Mouse (Mus musculus) neural tube, embryonic 14.5 days (tissue): ENCODE measurements around the gene Mamstr. TPM values are rescaled to one million over a fixed set of nuclear protein-coding genes. Genes with fewer than 3 reads are reported as not detected.

Experiments used
- ATAC-seq: fragments of 200-750 bp; cut with Nextera tagmentation; 2 replicates; pipeline ENCODE4 v1.8.0; 2017; ENCODE audit warnings: low read depth, mild to moderate bottlenecking, moderate TSS enrichment, moderate library complexity
- H3K27ac ChIP-seq: fragments of 300-500 bp; sonication (generic); 2 replicates; pipeline ENCODE4 v1.5.1; 2014; ENCODE audit warnings: low read depth, mild to moderate bottlenecking, control low read depth, low read length, moderate library complexity, mixed read lengths
- H3K27me3 ChIP-seq: fragments of 300-500 bp; sonication (generic); 2 replicates; pipeline ENCODE4 v1.6.1; 2014; ENCODE audit warnings: low read length; ENCODE audit not compliant: control insufficient read depth, insufficient read depth
- H3K36me3 ChIP-seq: fragments of 300-500 bp; sonication (generic); 2 replicates; pipeline ENCODE4 v1.6.1; 2014; ENCODE audit warnings: low read length, mixed read lengths; ENCODE audit not compliant: control insufficient read depth, insufficient read depth
- H3K4me1 ChIP-seq: fragments of 300-500 bp; sonication (generic); 2 replicates; pipeline ENCODE4 v1.6.1; 2014; ENCODE audit warnings: low read length; ENCODE audit not compliant: control insufficient read depth, insufficient read depth
- H3K4me2 ChIP-seq: fragments of 300-500 bp; sonication (generic); 2 replicates; pipeline ENCODE4 v1.6.1; 2014; ENCODE audit warnings: mild to moderate bottlenecking, low read depth, low read length, control low read depth
- H3K4me3 ChIP-seq: fragments of 300-500 bp; sonication (generic); 2 replicates; pipeline ENCODE4 v1.5.1; 2014; ENCODE audit warnings: low read depth, low read length, control low read depth, mixed read lengths
- H3K9ac ChIP-seq: fragments of 300-500 bp; sonication (generic); replicated peaks from 2 replicates; pipeline ENCODE4 v1.6.1; 2014; ENCODE audit warnings: low read depth, mild to moderate bottlenecking, control low read depth, low read length, mixed read lengths
- H3K9me3 ChIP-seq: fragments of 300-500 bp; sonication (generic); 2 replicates; pipeline ENCODE4 v1.6.1; 2016; ENCODE audit warnings: low read length; ENCODE audit not compliant: control insufficient read depth
- WGBS: fragments of 180-500 bp; shearing (Covaris S2); extraction: QIAGEN DNeasy Blood & Tissue Kit; methylation state at CpG from one replicate; pipeline ENCODE4 v1.1.7; 2014; 5-methylcytosine and 5-hydroxymethylcytosine counted together
- polyA plus RNA-seq: library from polyadenylated mRNA; unstranded; fragments of >200 nt; fragmentation: Nextera tagmentation; extraction: Ambion mirVana; gene quantifications from 2 replicates; pipeline ENCODE4 v1.2.1, GENCODE M21; 2014

Gene Mamstr
- polyA plus RNA-seq, 1 experiment from 2014 or later: 2.6 TPM

DNA sequence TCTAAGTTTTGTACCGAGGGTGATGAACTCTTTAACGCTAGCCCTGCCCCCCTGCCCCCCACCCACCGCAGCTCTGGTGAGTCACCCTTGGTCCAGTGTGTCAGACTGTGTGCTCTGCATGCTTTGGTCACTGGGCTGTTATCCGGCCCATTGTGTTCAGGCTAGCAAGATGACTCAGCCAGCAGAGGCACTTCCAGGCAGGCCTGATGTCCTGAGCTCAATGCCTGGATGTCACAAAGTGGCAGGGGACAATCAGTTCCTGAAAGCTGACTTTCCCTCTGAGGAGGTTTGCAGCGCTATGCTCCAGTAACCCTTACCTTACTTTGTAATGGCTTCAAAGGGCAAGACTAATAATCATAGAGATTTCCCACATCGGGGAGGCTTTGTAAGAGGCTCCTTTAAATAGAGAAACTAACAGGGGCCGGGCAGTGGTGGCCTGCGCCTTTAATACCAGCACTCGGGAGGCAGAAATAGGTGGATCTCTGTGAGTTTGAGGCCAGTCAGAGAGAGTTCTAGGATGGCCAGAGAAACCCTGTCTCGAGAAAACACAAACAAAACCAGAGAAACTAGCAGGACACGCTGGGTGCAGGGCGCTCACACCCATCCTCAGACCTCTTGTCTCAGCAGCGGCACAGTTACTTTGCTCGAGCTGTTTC lies 40.3 kb downstream of the Mamstr start:
- no peaks in the 10 kb centered on the region for H3K36me3 ChIP-seq
- no peak for ATAC-seq
- WGBS: 77% methylated on average over 14 of the region's 14 CpGs

DNA sequence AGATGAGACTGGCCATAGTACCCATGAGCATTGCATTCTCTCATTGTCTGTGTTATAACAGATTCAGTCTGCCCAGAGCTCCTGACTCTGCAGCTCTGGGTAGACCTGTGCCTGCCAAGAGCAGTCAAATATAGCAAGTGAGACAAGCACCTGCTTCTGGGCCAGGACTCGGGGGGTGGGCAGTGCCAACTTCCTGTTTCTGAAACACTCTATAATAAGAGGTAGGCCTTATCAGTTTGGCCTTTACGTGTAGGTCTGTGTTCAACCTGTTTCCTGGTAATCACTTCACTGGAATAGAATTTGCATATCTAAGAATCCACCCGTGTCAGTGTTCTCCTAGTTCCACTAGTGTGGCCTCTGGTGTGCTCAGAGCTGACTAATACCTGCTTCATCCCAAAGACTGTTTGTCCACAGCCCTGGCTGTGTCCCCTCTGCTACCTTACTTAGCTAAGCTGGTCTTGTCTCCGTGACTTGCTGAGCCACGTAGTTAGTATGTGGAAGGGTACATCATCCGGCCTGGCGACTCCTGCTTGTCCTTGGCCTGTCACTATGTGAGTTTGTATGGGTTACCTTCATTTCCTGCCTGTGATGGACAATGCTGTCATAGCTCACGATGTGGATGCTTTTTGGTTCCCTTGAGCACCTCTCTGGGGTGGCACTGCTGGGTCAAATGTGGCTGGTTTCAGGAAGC lies 41.4 kb downstream of the Mamstr start:
- Histone ChIP-seq H3K4me3 (no peak overlapping the region), H3K4me2 (no peak overlapping the region), H3K36me3 (no peaks in the 10 kb centered on the region), H3K27ac (no peak overlapping the region), H3K4me1 (no peaks in the 10 kb centered on the region; the same call in 1 of the 2 replicates), H3K27me3 (no peaks in the 10 kb centered on the region), H3K9me3 (no peaks in the 10 kb centered on the region), H3K9ac (no peak overlapping the region)
- 88% methylated on average over 8 of the region's 8 CpGs for WGBS
- no peak for ATAC-seq

More for the DNA sequence above, 40.3 kb downstream of the Mamstr start:
- no peak overlapping the region for H3K27ac ChIP-seq
- H3K4me2 ChIP-seq: no peak overlapping the region
- no peaks in the 10 kb centered on the region; the same call in 1 of the 2 replicates for H3K4me1 ChIP-seq
- H3K9me3 ChIP-seq: no peaks in the 10 kb centered on the region
- no peaks in the 10 kb centered on the region for H3K27me3 ChIP-seq
- no peak overlapping the region for H3K4me3 ChIP-seq
- H3K9ac ChIP-seq: no peak overlapping the region

DNA sequence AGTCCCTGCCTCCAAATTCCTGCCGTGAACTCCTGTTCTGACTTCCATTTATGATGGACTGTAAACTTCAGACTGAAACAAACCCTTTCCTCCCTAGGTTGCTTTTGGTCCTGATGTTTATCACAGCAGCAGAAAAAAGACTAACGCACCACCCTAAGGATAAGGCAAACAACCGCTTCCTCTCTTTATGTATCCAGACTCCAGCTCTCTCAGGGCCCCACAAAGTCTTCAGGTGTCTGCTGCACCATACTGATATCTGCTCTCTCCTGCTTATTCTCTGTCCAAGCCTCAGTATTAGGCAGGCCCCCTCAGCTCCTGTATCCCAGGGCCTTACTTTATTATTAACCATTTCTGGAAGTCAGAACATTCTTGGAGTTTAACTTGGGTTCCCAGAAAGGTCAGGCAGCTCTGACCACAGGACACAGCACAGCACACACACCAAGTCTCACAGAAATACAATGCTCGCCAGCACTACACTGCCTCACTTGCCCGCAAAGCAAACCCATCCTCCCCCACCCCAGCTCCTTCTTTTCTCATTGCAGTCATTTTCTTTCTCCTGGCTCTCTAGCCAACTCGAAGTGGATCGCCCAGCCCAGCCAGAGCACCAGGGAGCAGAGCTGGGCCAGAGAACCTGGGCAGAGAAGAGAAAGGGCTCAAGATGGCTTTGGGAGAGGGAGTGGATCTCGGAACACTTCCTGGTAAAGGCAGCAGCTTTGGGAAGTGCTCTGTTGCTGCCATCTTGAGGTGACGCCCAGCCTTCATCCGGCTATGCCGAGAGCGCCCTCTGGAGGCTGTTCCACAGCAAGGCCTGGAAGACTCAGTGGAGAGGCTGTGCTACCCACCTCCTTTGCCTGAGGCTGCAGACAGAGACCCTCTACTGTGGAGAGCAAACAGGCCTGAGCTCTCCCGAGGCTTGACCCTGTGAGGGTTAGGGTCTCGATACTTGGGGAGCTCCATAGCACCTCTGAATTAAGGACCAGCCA lies 42.7 kb downstream of the Mamstr start:
- WGBS: 30% methylated on average over 14 of the region's 14 CpGs
- Histone ChIP-seq H3K9ac (no peak overlapping the region), H3K9me3 (no peaks in the 10 kb centered on the region), H3K4me3 (no peak overlapping the region), H3K27ac (no peak overlapping the region), H3K4me2 (peak overlapping the region; percentile 23), H3K36me3 (no peaks in the 10 kb centered on the region), H3K27me3 (no peaks in the 10 kb centered on the region), H3K4me1 (no peaks in the 10 kb centered on the region; the same call in 1 of the 2 replicates)
- peak; percentile 64; the same call in 1 of the 2 replicates for ATAC-seq

DNA sequence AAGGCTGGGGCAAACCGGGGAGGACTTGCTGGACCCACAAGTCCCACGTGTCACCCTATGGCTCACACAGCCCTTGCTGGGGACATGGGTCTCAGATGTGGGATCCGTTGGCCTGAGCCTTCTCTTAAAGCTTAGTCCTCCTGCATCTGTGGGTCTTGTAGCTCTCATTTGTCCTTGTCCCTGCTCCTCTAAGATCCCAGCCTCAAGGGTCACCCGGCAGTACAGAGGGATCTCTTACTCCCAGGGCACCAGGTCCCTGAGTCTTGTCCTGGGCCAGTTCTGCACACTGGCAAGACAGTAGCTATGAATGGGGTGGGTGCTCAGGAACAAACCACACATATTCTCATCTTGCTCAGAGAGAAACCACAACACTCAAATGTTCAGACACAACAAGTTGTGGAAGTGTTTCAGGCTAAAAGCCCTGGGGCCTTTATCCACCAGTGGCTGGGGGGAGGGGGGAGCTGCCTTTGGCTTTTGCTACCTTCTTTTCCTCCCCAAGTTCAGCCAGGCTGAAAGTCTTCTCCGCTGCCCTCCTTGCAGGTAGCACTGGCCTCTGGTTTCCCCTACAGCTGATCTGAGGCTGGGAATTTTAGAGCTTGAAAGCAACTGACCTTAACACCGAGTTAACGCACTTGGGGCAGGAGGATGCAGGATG lies 43.7 kb downstream of the Mamstr start, which contains the start of gene Ntn5:
Ntn5 (plus strand) TSS at position 627 of the 655 bp plus-strand sequence.
- no peak for ATAC-seq
- Histone ChIP-seq H3K27ac (no peak within 1 kb of the TSS), H3K9ac (no peak within 1 kb of the TSS), H3K4me2 (no peak within 1 kb of the TSS), H3K4me1 (no peaks in the 10 kb centered on the region; the same call in 1 of the 2 replicates), H3K4me3 (no peak within 1 kb of the TSS), H3K9me3 (no peaks in the 10 kb centered on the region), H3K36me3 (no peaks in the 10 kb centered on the region), H3K27me3 (no peaks in the 10 kb centered on the region)
- 83% methylated on average over 7 of the region's 7 CpGs for WGBS

DNA sequence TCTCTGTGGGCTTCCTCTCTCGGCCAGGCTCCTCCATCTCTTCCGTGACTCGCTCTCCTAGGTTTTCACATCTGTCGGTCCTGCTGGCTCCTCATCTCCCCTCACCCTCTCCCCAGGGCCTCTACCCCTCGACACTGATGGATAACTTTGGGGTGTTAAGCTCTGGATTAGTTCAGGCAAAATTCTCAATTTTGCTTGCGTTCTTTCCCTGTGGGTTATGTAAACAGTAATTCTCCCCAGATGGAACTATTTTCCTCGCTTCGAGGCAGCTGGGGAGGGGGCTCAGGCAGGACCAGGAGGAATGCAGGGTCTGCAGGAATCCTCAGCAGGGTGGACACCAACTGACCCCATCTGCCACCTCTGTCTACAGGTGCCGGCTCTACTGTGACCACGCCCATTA lies 46.0 kb downstream of the Mamstr start:
- ATAC-seq: no peak

DNA sequence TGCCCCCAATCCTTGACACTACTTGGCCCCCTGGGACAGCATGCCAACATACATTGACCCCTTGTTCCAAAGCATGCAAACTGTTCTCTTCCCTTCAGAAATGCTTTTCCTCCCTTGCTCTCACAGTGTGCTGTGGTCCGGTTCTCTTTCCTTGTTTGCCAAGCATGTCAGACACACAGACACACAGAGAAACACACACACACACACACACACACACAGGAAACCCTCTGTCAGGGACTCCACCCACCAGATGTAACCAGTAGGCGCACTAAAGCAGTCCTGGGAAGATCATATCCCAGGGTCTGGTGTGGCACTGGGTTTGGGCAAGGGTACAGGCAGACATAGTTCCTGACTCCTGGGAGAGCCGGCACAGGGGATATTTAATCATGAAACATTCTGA lies 47.1 kb downstream of the Mamstr start:
- no peaks in the 10 kb centered on the region for H3K9me3 ChIP-seq
- H3K9ac ChIP-seq: no peak overlapping the region
- H3K27me3 ChIP-seq: no peaks in the 10 kb centered on the region
- H3K27ac ChIP-seq: no peak overlapping the region
- H3K36me3 ChIP-seq: no peaks in the 10 kb centered on the region
- H3K4me1 ChIP-seq: no peaks in the 10 kb centered on the region; the same call in 1 of the 2 replicates
- ATAC-seq: no peak
- no peak overlapping the region for H3K4me2 ChIP-seq
- no peak overlapping the region for H3K4me3 ChIP-seq
- 59% methylated on average over 3 of the region's 3 CpGs for WGBS

More for the DNA sequence above, 46.0 kb downstream of the Mamstr start:
- no peaks in the 10 kb centered on the region for H3K27me3 ChIP-seq
- no peaks in the 10 kb centered on the region; the same call in 1 of the 2 replicates for H3K4me1 ChIP-seq
- no peak overlapping the region for H3K9ac ChIP-seq
- H3K4me2 ChIP-seq: no peak overlapping the region
- H3K9me3 ChIP-seq: no peaks in the 10 kb centered on the region
- no peak overlapping the region for H3K27ac ChIP-seq
- H3K4me3 ChIP-seq: no peak overlapping the region
- H3K36me3 ChIP-seq: no peaks in the 10 kb centered on the region
- WGBS: 56% methylated on average over 10 of the region's 10 CpGs

DNA sequence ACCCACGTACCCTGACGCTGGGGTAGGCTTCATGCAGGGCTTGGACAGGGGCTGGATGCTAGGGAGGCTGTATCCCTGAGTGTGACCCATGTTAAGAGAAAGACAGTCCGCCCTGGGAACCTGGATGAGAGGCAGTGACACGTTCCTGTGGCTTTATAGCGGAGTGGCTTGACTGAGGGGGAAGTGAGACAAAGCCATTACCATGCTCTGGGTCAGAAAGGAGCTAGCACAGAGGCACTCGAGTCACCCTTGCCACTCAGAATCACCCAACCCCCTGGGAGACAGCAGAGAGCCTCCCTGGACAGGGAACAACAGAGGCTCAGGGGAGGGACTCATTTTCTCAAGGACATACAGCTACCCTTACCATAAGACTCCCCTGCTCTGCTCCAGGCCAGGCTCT lies 49.3 kb downstream of the Mamstr start:
- Histone ChIP-seq H3K27ac (no peak overlapping the region), H3K9me3 (no peaks in the 10 kb centered on the region), H3K27me3 (no peaks in the 10 kb centered on the region), H3K4me2 (no peak overlapping the region), H3K4me1 (no peaks in the 10 kb centered on the region), H3K4me3 (no peak overlapping the region), H3K9ac (no peak overlapping the region), H3K36me3 (no peaks in the 10 kb centered on the region)
- no peak for ATAC-seq
- 58% methylated on average over 6 of the region's 6 CpGs for WGBS

DNA sequence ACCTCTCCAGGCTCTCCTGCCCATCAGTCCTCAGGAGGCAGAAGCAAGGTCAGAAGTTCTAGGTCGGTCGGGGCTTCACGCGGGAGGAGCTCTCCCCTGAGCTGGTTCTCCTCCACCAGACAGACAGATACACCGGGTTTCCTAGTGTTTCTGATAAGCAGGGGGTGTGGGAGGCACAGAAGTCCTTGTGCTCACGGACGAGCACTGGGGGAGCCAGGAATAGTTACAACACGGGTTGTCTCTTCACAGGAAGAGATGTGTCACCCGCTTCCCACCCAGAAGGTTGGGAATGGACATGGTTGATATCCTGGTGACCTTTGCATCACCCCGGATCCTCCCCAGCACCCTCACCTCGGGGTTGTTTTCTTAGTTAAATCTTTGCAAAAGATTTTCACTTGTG lies 50.0 kb downstream of the Mamstr start:
- Histone ChIP-seq H3K36me3 (no peaks in the 10 kb centered on the region), H3K9ac (no peak overlapping the region), H3K4me3 (no peak overlapping the region), H3K27ac (no peak overlapping the region), H3K9me3 (no peaks in the 10 kb centered on the region), H3K4me2 (no peak overlapping the region), H3K27me3 (no peaks in the 10 kb centered on the region), H3K4me1 (no peaks in the 10 kb centered on the region)
- WGBS: 78% methylated on average over 11 of the region's 11 CpGs
- no peak for ATAC-seq
